Mouse (Mus musculus): Measurements from ENCODE around the gene Polg2.
A peak's percentile ranks its signal among the peaks of the same experiment; 100 is the strongest.
"Not testable (repeated sequence)": the region's sequence is repeated elsewhere in the genome, so short reads cannot be mapped to it uniquely, and the experiment has no call there.

The Polg2 gene

DNA sequence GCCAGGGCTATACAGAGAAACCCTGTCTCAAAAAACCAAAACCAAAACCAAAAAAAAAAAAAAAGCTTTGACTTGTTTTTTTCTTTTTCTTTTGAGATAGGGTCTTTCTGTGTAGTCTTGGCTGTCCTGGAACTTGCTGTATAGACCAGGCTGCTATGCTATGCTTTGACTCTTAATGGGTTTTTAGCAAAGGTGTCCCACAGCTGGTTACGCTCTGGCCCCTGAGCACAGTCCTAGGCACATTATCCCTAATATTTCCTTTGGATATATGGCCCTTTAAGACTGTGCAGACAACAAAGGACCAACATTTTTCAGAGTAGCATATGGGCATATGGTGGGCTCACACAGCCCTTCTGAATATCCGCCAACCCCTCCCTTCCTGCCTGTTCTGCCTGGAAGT lies 40.2 kb downstream of the Polg2 start:
- no peaks in the 10 kb centered on the region for H3K9me3 ChIP-seq (ENCODE audit: low read length)
- no peak overlapping the region for H3K4me3 ChIP-seq (replicated peaks; ENCODE audit: low read length)
- no peak for TF ChIP-seq CTCF (conservative IDR thresholded peaks at IDR 0.05; ENCODE audit: low read length)
- no peak for TF ChIP-seq POU5F1 (IDR thresholded peaks at IDR 0.05; ENCODE audit: borderline replicate concordance, low read length)
- TF ChIP-seq NANOG (IDR thresholded peaks at IDR 0.05; ENCODE audit: borderline replicate concordance, low read length), result no peak
- no peaks in the 10 kb centered on the region for H3K27me3 ChIP-seq (ENCODE audit: insufficient read depth, low read length)
- no peaks in the 10 kb centered on the region for H3K36me3 ChIP-seq (ENCODE audit: insufficient read depth, low read length)
- peaks cover 16% of the 10 kb centered on the region for H3K4me1 ChIP-seq (replicated peaks; ENCODE audit: low read depth, low read length)

DNA sequence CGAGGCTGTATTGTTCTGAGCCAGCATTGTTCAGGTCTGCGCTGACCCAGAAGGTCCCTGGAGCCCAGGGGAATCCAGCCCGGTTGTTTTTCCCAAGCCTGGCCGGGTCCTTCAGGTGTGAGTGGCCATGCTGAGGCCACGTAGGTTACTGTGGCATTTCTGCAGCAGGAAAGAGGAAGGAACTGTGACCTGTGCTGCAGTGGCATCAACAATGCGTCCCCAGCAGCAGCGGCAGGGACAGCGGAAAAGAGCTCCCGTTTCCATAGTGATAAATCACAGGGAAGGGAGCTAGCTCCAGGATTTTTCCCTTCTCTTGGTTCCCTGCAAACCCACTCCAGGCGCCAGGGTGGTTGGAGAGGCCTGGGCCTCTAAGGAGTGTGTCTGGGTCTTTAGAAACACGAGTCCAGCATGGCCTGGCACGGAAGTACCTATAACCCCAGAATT lies 42.1 kb downstream of the Polg2 start:
- TF ChIP-seq POU5F1 (IDR thresholded peaks at IDR 0.05; ENCODE audit: borderline replicate concordance, low read length) (no peak), CTCF (conservative IDR thresholded peaks at IDR 0.05; ENCODE audit: low read length) (no peak), NANOG (IDR thresholded peaks at IDR 0.05; ENCODE audit: borderline replicate concordance, low read length) (no peak)
- no peaks in the 10 kb centered on the region for H3K36me3 ChIP-seq (ENCODE audit: insufficient read depth, low read length)
- H3K27me3 ChIP-seq (ENCODE audit: insufficient read depth, low read length), result no peaks in the 10 kb centered on the region
- peak overlapping the region; percentile 3; the same call in 1 of the 2 replicates for H3K4me3 ChIP-seq (replicated peaks; ENCODE audit: low read length)
- H3K4me1 ChIP-seq (replicated peaks; ENCODE audit: low read depth, low read length), result peaks cover 24% of the 10 kb centered on the region
- H3K9me3 ChIP-seq (ENCODE audit: low read length), result no peaks in the 10 kb centered on the region

DNA sequence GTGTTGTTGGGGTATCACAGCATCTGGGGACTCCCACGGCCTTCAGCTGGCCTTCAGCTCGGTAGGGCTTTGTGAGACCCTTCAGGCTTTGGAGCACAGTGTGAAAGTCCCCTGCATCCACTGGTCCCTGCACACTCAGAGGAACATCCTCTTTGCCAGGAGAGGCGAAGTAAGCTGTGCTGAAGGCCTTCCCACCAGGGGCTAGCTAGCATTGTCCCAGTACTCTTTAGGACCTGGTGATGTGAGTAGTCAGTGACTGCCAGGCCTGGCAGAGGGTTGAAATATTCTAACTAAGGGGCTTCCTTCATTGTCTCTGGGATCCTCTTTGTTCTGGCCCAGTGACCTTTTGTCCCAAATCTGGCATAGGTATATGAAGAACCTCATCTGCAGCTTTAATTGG lies 42.7 kb downstream of the Polg2 start:
- Histone ChIP-seq H3K9me3 (ENCODE audit: low read length) (no peaks in the 10 kb centered on the region), H3K4me3 (replicated peaks; ENCODE audit: low read length) (no peak overlapping the region), H3K27me3 (ENCODE audit: insufficient read depth, low read length) (no peaks in the 10 kb centered on the region), H3K4me1 (replicated peaks; ENCODE audit: low read depth, low read length) (peaks cover 20% of the 10 kb centered on the region), H3K36me3 (ENCODE audit: insufficient read depth, low read length) (no peaks in the 10 kb centered on the region)
- no peak for TF ChIP-seq POU5F1 (IDR thresholded peaks at IDR 0.05; ENCODE audit: borderline replicate concordance, low read length)
- no peak for TF ChIP-seq CTCF (conservative IDR thresholded peaks at IDR 0.05; ENCODE audit: low read length)
- no peak for TF ChIP-seq NANOG (IDR thresholded peaks at IDR 0.05; ENCODE audit: borderline replicate concordance, low read length)

DNA sequence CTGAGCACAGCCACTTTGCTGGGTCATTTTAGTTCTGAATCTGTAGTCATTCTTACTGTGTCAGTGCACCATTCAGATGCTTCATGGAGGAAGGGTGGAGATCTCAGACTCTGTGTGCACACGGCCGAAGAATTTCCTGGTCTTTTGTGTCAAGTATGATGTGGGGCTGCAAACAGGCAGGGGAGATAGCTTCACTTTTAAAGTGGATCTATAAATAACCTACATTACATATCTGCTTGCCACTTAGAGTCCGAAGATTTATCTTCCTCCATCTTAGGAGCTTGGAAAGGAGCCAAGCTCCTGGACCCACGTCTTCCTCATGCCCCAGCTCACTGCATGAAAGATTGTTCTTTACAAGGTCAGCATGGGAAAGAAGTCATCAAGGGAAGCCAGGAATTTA lies 48.6 kb downstream of the Polg2 start:
- Histone ChIP-seq H3K9me3 (ENCODE audit: low read length) (peaks cover 6% of the 10 kb centered on the region), H3K4me3 (replicated peaks; ENCODE audit: low read length) (no peak overlapping the region), H3K4me1 (replicated peaks; ENCODE audit: low read depth, low read length) (peaks cover 51% of the 10 kb centered on the region), H3K27me3 (ENCODE audit: insufficient read depth, low read length) (no peaks in the 10 kb centered on the region), H3K36me3 (ENCODE audit: insufficient read depth, low read length) (no peaks in the 10 kb centered on the region)
- TF ChIP-seq CTCF (conservative IDR thresholded peaks at IDR 0.05; ENCODE audit: low read length), result no peak
- TF ChIP-seq POU5F1 (IDR thresholded peaks at IDR 0.05; ENCODE audit: borderline replicate concordance, low read length), result no peak
- TF ChIP-seq NANOG (IDR thresholded peaks at IDR 0.05; ENCODE audit: borderline replicate concordance, low read length), result no peak

DNA sequence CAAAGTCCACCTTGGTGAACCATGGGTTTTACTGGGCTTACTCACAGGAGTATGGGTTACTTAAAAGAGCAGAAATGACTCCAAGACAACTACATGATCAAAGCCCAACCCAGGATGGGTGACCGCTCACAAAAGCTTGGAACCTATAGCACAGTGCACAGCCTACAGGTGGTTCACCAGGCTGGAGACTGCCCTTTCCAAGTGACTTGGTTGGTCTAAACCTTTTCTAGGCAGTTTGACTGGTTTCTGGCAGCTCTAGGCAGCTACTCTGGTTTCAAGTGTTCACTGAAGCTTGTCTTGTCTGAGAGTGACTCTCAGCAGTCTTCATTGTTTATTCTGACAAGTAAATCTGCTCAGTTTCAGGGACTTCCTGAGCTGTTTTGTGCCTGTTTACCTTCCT lies 49.7 kb downstream of the Polg2 start:
- Histone ChIP-seq H3K4me3 (replicated peaks; ENCODE audit: low read length) (no peak overlapping the region), H3K27me3 (ENCODE audit: insufficient read depth, low read length) (no peaks in the 10 kb centered on the region), H3K4me1 (replicated peaks; ENCODE audit: low read depth, low read length) (peaks cover 57% of the 10 kb centered on the region), H3K36me3 (ENCODE audit: insufficient read depth, low read length) (no peaks in the 10 kb centered on the region), H3K9me3 (ENCODE audit: low read length) (peaks cover 6% of the 10 kb centered on the region)
- no peak for TF ChIP-seq POU5F1 (IDR thresholded peaks at IDR 0.05; ENCODE audit: borderline replicate concordance, low read length)
- no peak for TF ChIP-seq CTCF (conservative IDR thresholded peaks at IDR 0.05; ENCODE audit: low read length)
- TF ChIP-seq NANOG (IDR thresholded peaks at IDR 0.05; ENCODE audit: borderline replicate concordance, low read length), result no peak

DNA sequence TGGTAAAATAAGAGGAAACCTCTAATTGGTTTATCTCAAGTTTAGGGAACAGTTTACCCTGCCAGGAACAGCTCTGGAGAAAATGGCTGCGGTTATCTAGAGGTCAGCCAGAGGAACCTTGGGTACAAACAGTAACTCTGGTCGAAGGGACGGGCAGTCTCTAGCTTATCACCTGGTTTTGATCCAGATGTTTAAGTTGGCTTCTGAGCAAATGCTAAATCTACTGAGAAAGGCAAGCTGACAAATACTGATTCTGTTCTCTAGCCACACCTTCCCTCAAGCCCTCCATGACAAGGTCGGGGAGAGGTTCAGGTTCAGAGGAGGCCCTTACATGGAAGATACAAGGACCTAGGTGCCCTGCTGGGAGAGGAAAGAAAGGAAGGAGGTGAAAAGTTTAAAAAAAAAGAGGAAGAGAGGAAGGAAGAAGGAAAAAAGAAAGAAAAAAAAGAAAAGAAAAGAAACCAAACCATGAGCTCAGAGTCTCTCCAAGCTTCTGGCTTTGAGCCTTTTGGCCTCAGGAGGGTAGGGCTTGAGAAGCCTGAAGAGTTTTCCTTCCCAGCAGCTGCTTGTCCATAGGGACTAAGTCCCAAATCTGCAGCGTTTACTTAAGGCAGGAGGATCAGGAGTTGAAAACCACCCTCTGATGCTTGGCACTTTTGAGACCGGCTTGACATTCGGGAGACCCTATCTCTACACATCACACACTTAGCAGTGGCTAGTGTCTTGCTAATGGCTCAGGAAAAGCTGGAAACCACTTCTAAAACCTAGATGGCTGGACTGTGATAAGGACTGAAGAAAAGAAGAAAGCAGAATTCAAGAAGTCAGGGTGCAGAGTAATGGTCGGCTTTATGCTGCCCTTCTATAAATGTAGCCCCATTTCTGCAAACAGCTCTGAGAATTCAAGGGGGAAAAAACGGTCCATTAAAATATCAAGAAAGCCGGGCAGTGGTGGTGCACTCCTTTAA lies 50.7 kb downstream of the Polg2 start:
- H3K9me3 ChIP-seq (ENCODE audit: low read length), result peaks cover 6% of the 10 kb centered on the region
- H3K36me3 ChIP-seq (ENCODE audit: insufficient read depth, low read length), result no peaks in the 10 kb centered on the region
- H3K4me3 ChIP-seq (replicated peaks; ENCODE audit: low read length), result no peak overlapping the region
- TF ChIP-seq NANOG (IDR thresholded peaks at IDR 0.05; ENCODE audit: borderline replicate concordance, low read length) (no peak), CTCF (conservative IDR thresholded peaks at IDR 0.05; ENCODE audit: low read length) (no peak), POU5F1 (IDR thresholded peaks at IDR 0.05; ENCODE audit: borderline replicate concordance, low read length) (no peak)
- peaks cover 64% of the 10 kb centered on the region for H3K4me1 ChIP-seq (replicated peaks; ENCODE audit: low read depth, low read length)
- no peaks in the 10 kb centered on the region for H3K27me3 ChIP-seq (ENCODE audit: insufficient read depth, low read length)

DNA sequence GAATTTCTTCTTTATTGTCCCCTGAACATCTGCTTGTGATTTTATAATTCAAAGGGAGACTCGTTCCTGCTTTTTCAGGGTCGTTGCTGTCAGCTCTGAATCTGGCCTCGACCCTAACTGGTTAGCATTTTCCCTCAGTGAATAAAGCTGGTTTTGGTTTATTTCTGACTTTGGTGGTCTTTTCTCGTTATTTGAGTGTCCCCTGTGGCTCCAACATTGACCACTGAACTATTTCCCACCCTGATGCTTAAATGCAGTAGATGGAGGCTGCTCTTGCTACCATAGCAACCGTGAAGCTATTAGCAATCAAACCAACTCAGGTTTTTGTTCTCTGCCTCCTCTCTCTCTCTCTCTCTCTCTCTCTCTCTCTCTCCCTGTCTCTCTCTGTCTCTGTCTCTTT lies 51.4 kb downstream of the Polg2 start:
- Histone ChIP-seq H3K4me1 (replicated peaks; ENCODE audit: low read depth, low read length) (peaks cover 61% of the 10 kb centered on the region), H3K4me3 (replicated peaks; ENCODE audit: low read length) (no peak overlapping the region), H3K36me3 (ENCODE audit: insufficient read depth, low read length) (no peaks in the 10 kb centered on the region), H3K9me3 (ENCODE audit: low read length) (peaks cover 6% of the 10 kb centered on the region), H3K27me3 (ENCODE audit: insufficient read depth, low read length) (no peaks in the 10 kb centered on the region)
- no peak for TF ChIP-seq POU5F1 (IDR thresholded peaks at IDR 0.05; ENCODE audit: borderline replicate concordance, low read length)

DNA sequence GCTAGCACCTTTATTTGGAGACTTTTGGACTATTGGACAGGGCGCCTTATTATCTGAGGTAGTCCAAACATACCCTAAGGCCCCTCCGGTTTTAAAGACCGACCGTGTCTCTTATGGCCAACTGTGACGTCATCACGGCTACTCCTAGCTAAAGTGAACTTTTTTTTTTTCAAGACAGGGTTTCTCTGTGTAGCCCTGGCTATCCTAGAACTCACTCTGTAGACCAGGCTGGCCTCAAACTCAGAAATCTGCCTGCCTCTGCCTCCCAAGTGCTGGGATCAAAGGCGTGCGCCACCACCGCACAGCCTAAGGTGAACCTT lies 54.5 kb downstream of the Polg2 start:
- Histone ChIP-seq H3K36me3 (ENCODE audit: insufficient read depth, low read length) (peaks cover 15% of the 10 kb centered on the region), H3K4me1 (replicated peaks; ENCODE audit: low read depth, low read length) (peaks cover 68% of the 10 kb centered on the region), H3K4me3 (replicated peaks; ENCODE audit: low read length) (peak overlapping the region; percentile 83)
- H3K9me3 ChIP-seq (ENCODE audit: low read length); H3K27me3 ChIP-seq (ENCODE audit: insufficient read depth, low read length): not testable (repeated sequence)

Data from E14TG2a.4 (cell line).